Mouse (Mus musculus) lung, adult 10 weeks (tissue): ENCODE data around the gene Pm20d1. TPM values are rescaled to one million over a fixed set of nuclear protein-coding genes. Genes with fewer than 3 reads are reported as not detected.

ENCODE experiments used
- polyA plus RNA-seq: library from polyadenylated mRNA; stranded (reverse); fragments of 350-450 nt; fragmentation: Illumina TruSeq; extraction: RNeasy Lipid Tissue Mini Kit (QIAGEN cat#74804); gene quantifications from one replicate; pipeline ENCODE4 v1.2.3, GENCODE M21; 2014; ENCODE audit warnings: low read depth, low replicate concordance; ENCODE audit not compliant: insufficient read depth

Gene Pm20d1
- polyA plus RNA-seq: 0.55 TPM

GRCm38 (mm10) chr1:131797202-131797909 is at the start of gene Pm20d1:
Gene Pm20d1, plus strand, starts transcription at chr1:131797381.

DNA sequence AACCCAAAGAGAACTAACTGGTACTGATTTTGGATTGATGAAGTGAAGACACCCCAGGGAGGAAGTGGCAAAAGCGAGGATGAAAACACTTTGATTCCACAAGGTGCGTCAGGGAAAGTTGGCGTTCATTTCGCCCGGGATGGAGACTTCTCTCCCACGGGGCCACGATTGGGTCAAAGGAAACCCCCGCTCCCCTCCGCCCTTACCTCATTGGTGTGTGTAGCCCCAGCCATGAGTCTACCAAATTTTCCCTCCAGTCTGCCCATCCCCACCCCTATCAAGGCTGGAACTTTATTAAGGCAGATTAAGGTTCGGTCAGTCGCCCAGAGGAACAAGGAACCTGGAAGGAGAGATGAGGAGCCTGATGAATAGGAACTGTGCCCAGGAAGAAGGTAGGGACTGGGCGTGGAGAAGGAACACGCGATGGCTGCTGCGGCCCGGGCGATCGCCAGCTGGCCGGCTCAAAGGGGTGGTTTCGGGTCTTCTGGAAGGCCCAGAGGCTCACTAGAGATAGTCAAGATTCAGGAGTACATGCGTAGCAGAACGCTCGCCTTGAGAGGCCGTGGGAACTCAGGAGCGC is 30.1 kb downstream of the Pm20d1 start, which contains the start of gene Slc41a1:
Gene Slc41a1 (plus strand): TSS at position 287 of the 580 bp plus-strand sequence.

GRCm38 (mm10) chr1:131867093-131867945 is 70.1 kb downstream of the Pm20d1 start, which contains the start of gene Rab29:
Gene Rab29, plus strand, starts transcription at chr1:131867224.

Other genes with a start within 250 kb of the Pm20d1 start
- gene Avpr1b, start 198.1 kb upstream of the Pm20d1 start, polyA plus RNA-seq: not detected
- gene Ctse, start 159.1 kb upstream of the Pm20d1 start, polyA plus RNA-seq: 0.24 TPM
- gene Rab7b, start 108.7 kb upstream of the Pm20d1 start, polyA plus RNA-seq: 7.0 TPM
- gene Slc26a9, start 53.4 kb upstream of the Pm20d1 start, polyA plus RNA-seq: 8.1 TPM
- 7.0 TPM for gene Slc41a1, start 30.1 kb downstream of the Pm20d1 start, polyA plus RNA-seq
- gene Rab29, start 69.8 kb downstream of the Pm20d1 start, polyA plus RNA-seq: 21.4 TPM
- gene Nucks1, start 113.2 kb downstream of the Pm20d1 start, polyA plus RNA-seq: 19.3 TPM
- gene Slc45a3, start 165.6 kb downstream of the Pm20d1 start, polyA plus RNA-seq: 4.3 TPM
- gene Elk4, start 210.2 kb downstream of the Pm20d1 start, polyA plus RNA-seq: 41.2 TPM